Mouse (Mus musculus) myocyte (in vitro differentiated cells): ENCODE results near the gene Cst11. TPM values are rescaled to one million over a fixed set of nuclear protein-coding genes. Genes with fewer than 3 reads are reported as not detected.

Experiments
- H3K27me3 ChIP-seq: one replicate; pipeline ENCODE4 v1.6.1; 2011; ENCODE audit not compliant: control insufficient read depth, insufficient read depth, insufficient read length
- H3K36me3 ChIP-seq: one replicate; pipeline ENCODE4 v1.6.1; 2011; ENCODE audit not compliant: control insufficient read depth, insufficient read depth
- H3K4me2 ChIP-seq: one replicate; pipeline ENCODE4 v1.6.1; 2011; ENCODE audit warnings: low read depth, control low read depth
- H3K4me3 ChIP-seq: one replicate; pipeline ENCODE4 v1.5.1; 2011; ENCODE audit warnings: mild to moderate bottlenecking, control low read depth, moderate library complexity
- H3K79me2 ChIP-seq: one replicate; pipeline ENCODE4 v1.6.1; 2011; ENCODE audit not compliant: control insufficient read depth, insufficient read depth
- H3ac ChIP-seq: one replicate; pipeline ENCODE4 v1.6.1; 2011; ENCODE audit not compliant: control insufficient read depth, insufficient read length
- CEBPB ChIP-seq: IDR thresholded peaks from 2 replicates; pipeline ENCODE4 v1.6.1; 2011; ENCODE audit warnings: mild to moderate bottlenecking, moderate library complexity; ENCODE audit not compliant: poor library complexity, insufficient read depth, severe bottlenecking
- E2F4 ChIP-seq: IDR thresholded peaks from one replicate; pipeline ENCODE4 v1.6.1; 2011; ENCODE audit warnings: mild to moderate bottlenecking, control low read depth, moderate library complexity; ENCODE audit not compliant: insufficient read depth
- MAX ChIP-seq: IDR thresholded peaks from one replicate; pipeline ENCODE4 v1.6.1; 2011; ENCODE audit warnings: low read depth, mild to moderate bottlenecking, control low read depth
- MYOD1 ChIP-seq, 3 experiments: IDR thresholded peaks; one replicate each; pipeline ENCODE4 v1.6.1; 2011; ENCODE audit warnings: control low read depth in 2 of 3, low read depth in 2 of 3, mild to moderate bottlenecking in 2 of 3, moderate library complexity in 1 of 3; ENCODE audit not compliant: insufficient read length in 2 of 3, control insufficient read depth in 1 of 3
- MYOG ChIP-seq, 3 experiments: IDR thresholded peaks; one replicate each; pipeline ENCODE4 v1.6.1; 2011; ENCODE audit warnings: control low read depth in 2 of 3, low read depth in 2 of 3, mild to moderate bottlenecking in 2 of 3; ENCODE audit not compliant: insufficient read length in 2 of 3, control insufficient read depth in 1 of 3, insufficient read depth in 1 of 3
- POLR2A ChIP-seq: IDR thresholded peaks from one replicate; pipeline ENCODE4 v1.6.1; 2011; ENCODE audit warnings: low read depth, mild to moderate bottlenecking, control low read depth, moderate library complexity; ENCODE audit not compliant: insufficient read length
- POLR2AphosphoS2 ChIP-seq: IDR thresholded peaks from one replicate; pipeline ENCODE4 v1.6.1; 2011; ENCODE audit warnings: low read depth, control low read depth; ENCODE audit not compliant: insufficient read length
- REST ChIP-seq: IDR thresholded peaks from one replicate; pipeline ENCODE4 v1.6.1; 2011; ENCODE audit warnings: mild to moderate bottlenecking, control low read depth, moderate library complexity; ENCODE audit not compliant: insufficient read depth, insufficient read length
- SRF ChIP-seq: IDR thresholded peaks from one replicate; pipeline ENCODE4 v1.6.1; 2011; ENCODE audit warnings: low read depth; ENCODE audit not compliant: control insufficient read depth, insufficient read length
- TCF12 ChIP-seq: IDR thresholded peaks from one replicate; pipeline ENCODE4 v1.6.1; 2011; ENCODE audit warnings: mild to moderate bottlenecking, control low read depth; ENCODE audit not compliant: poor library complexity, insufficient read depth, severe bottlenecking
- TCF3 ChIP-seq: IDR thresholded peaks from one replicate; pipeline ENCODE4 v1.6.1; 2011; ENCODE audit warnings: low read depth, control low read depth; ENCODE audit not compliant: insufficient read length
- USF1 ChIP-seq: IDR thresholded peaks from one replicate; pipeline ENCODE4 v1.6.1; 2011; ENCODE audit warnings: low read depth, mild to moderate bottlenecking, control low read depth, moderate library complexity
- polyA plus RNA-seq: library from polyadenylated mRNA; unstranded; fragments of >200 nt; fragmentation: generic; extraction: Trizol; gene quantifications from one replicate; pipeline ENCODE4 v1.2.1, GENCODE M21; 2012; ENCODE audit warnings: missing spikeins

Gene Cst11
- polyA plus RNA-seq, 1 experiment, result not detected

GRCm38 (mm10) chr2:148731614-148732326 is 39.5 kb downstream of the Cst11 start:
- peak overlapping the region; percentile 94 for H3K4me3 ChIP-seq
- H3K27me3 ChIP-seq, result no peaks in the 10 kb centered on the region
- TF ChIP-seq REST (no peak), USF1 (no peak), SRF (no peak), POLR2A (no peak), TCF12 (no peak), MYOG (IDR thresholded peaks at IDR 0.05; ENCODE audit: control insufficient read depth in 1 of 3, insufficient read depth in 1 of 3, insufficient read length in 2 of 3, low read depth in 2 of 3) (no peak), TCF3 (no peak), MYOD1 (IDR thresholded peaks at IDR 0.05; ENCODE audit: control insufficient read depth in 1 of 3, insufficient read length in 2 of 3, low read depth in 2 of 3) (no peak), MAX (no peak), POLR2AphosphoS2 (no peak), CEBPB (no peak), E2F4 (no peak)

GRCm38 (mm10) chr2:148719271-148719995 is 51.9 kb downstream of the Cst11 start:
- no peak overlapping the region for H3ac ChIP-seq
- H3K27me3 ChIP-seq, result no peaks in the 10 kb centered on the region
- H3K4me3 ChIP-seq, result no peak overlapping the region
- peak overlapping the region; percentile 49 for H3K4me2 ChIP-seq
- peaks cover 56% of the 10 kb centered on the region for H3K79me2 ChIP-seq
- no peak for TF ChIP-seq TCF12
- TF ChIP-seq SRF, result peak; percentile 78
- 0 out of 2 replicates have a peak, but pooled peaks have one; percentile 6 for TF ChIP-seq CEBPB
- no peaks in the 10 kb centered on the region for H3K36me3 ChIP-seq

More at GRCm38 (mm10) chr2:148731614-148732326, 39.5 kb downstream of the Cst11 start:
- Histone ChIP-seq H3K4me2 (peak overlapping the region; percentile 89), H3K79me2 (peaks cover 41% of the 10 kb centered on the region), H3K36me3 (peaks cover 5% of the 10 kb centered on the region), H3ac (peak overlapping the region; percentile 59)

Other genes starting within 250 kb of the Cst11 start
- gene Nxt1, start 98.9 kb downstream of the Cst11 start, polyA plus RNA-seq, result 36.8 TPM
- gene Gzf1, start 90.5 kb downstream of the Cst11 start, polyA plus RNA-seq, result 12.7 TPM
- gene Napb, start 39.0 kb downstream of the Cst11 start, polyA plus RNA-seq, result 2.3 TPM
- 0.07 TPM for gene Cstl1, start 21.1 kb downstream of the Cst11 start, polyA plus RNA-seq
- not detected for gene 8030411F24Rik, start 10.5 kb upstream of the Cst11 start, polyA plus RNA-seq
- gene Cst12, start 17.9 kb upstream of the Cst11 start, polyA plus RNA-seq, result not detected
- gene Cst8, start 27.3 kb upstream of the Cst11 start, polyA plus RNA-seq, result not detected
- gene Cst13, start 48.6 kb upstream of the Cst11 start, polyA plus RNA-seq, result not detected
- gene Cst9, start 63.6 kb upstream of the Cst11 start, polyA plus RNA-seq, result not detected
- not detected for gene 9230104L09Rik, start 93.5 kb upstream of the Cst11 start, polyA plus RNA-seq
- 646 TPM for gene Cst3, start 104.2 kb upstream of the Cst11 start, polyA plus RNA-seq
- not detected for gene Gm1330, start 231.8 kb upstream of the Cst11 start, polyA plus RNA-seq
- gene Gm10750, start 245.7 kb upstream of the Cst11 start, polyA plus RNA-seq, result not detected